Mouse (Mus musculus): ENCODE results near the gene Cep295nl.
A peak's percentile ranks its signal among the peaks of the same experiment; 100 is the strongest.

Cep295nl gene

DNA sequence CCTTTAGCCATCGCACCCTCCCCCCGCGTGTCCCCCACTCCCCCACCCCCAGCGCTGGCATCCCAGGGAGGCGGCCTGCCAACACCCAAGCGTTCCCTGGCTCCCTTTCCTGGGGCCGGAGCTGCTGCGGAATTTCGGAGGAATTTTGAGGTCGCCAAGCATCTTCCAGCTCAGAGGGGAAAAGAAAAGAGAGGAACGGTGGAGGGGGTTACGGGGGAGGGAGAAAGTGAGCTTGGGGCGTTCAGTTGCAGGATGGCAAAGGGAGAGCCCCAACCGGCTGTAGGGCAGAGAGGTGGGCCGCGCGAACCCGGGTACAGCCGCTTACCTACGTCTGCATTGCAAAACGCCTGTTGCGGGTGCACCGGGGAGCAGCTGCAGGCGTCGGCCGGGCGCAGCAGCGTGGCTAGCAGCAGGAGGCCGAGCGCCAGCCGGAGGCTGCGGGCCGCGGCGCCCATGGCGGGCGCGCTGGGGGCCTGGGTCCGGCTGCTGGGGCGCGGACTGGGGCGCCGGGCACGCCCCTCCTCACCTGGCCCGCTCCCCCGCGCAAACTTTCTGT lies 12.4 kb upstream of the Cep295nl start:
- peak; percentile 27 to 38 for DNase-seq

GRCm38 (mm10) chr11:118349494-118349893 lies 7.2 kb upstream of the Cep295nl start:
- no peak for DNase-seq

DNA sequence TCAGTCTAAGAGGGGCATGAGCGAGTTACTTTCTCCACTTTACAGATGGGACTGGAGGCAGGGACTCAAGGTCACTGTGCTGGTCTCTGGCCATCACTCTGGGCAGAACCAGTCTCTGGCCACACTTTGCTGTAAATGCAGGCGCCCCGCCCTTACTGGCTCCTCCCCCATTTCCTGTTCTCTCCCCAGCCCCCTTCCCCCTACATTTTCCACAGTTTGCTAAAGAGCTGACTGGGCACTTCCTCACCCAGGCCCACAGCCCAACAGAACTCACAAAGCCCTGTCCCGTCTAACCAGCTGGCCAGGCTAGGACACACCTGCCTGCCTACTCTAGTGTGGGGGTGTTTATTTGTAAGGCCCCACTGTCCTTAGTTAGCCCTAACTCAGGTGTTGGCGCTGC lies 6.6 kb upstream of the Cep295nl start:
- DNase-seq = no peak

GRCm38 (mm10) chr11:118348419-118348818 lies 6.1 kb upstream of the Cep295nl start:
- DNase-seq = no peak

DNA sequence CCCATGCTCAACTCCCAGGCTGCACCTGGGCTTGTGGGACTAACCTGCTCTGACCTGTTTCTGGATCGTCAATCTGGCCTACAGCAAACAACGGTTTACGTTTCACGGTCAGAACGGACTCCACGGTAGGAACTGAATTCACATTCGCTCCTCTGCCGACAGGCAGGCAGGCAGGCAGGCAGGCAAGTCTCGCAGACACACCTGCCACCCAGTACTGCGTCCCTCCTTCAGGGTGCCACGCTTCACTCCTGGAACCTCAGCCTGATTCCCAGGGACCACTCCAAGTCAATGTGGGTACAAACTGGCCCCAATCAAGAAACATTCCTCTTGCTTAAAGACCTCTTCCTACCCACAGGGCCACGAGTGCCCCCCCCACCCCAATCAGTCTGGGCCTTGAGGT lies 5.6 kb upstream of the Cep295nl start:
- DNase-seq = no peak

DNA sequence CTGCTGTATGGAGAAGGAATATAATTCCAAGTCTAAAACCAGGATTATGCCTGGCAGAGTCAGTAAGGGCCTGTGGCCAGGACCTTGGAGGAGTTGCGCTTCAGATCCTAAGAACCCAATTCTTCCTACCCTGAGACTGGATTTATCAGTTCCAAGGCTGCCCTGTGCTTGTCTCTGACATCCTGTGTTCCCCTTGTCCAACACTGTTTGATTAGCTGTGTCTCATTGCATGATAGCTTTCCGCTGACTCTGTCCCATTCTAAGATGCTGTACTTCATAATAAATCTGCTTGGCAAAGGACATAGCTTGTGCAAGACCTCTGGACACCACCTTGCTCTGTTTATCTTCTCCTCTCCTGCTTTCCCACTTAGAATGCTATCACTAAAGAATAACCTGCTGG lies 5.1 kb upstream of the Cep295nl start:
- no peak for DNase-seq

DNA sequence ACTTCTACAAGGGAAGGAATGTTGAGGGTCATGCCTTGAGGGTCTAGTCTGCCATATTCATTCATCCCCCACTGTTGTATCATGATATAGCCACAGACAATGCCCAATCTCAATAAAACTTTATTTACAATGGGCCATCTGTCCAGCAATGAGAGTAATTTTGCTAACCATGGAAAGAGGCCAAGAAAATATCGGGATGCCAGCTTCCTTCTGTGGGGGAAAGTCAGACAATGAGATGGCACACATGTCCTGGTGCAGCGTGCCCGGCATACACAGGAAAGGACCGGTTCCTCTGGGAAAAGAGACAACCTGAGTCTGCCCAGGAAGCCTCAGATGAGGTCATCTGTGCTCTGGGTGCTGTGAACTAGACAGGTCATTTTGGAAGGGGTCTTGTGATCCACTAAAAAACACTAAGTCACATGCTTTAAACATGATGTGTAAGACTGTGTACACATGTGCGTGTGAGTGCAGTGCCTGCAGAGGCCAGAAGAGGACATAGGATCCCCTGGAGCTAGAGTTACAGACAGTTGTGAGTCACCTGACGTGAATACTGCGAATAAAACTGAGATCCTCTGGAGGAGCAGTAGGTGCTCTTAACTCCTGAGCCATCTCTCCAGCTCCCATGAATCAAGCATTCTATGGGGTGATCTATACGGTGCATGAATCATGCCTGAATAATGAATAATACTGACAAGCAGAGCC lies 4.2 kb upstream of the Cep295nl start:
- no peak for DNase-seq

- peak in 1 of 2 experiments; percentile 15 for DNase-seq
Observed at GRCm38 (mm10) chr11:118345693-118346092, 3.4 kb upstream of the Cep295nl start.

- no peak for DNase-seq
Observed at GRCm38 (mm10) chr11:118343629-118344028, 1.3 kb upstream of the Cep295nl start.

- no peak for DNase-seq
Observed at GRCm38 (mm10) chr11:118337491-118338168, 4.7 kb downstream of the Cep295nl start.

- DNase-seq = no peak
Observed at GRCm38 (mm10) chr11:118333431-118333830, 8.9 kb downstream of the Cep295nl start.

- DNase-seq = no peak
Observed at GRCm38 (mm10) chr11:118332376-118332775, 9.9 kb downstream of the Cep295nl start.

GRCm38 (mm10) chr11:118330777-118331176 lies 11.5 kb downstream of the Cep295nl start:
- DNase-seq = no peak

DNA sequence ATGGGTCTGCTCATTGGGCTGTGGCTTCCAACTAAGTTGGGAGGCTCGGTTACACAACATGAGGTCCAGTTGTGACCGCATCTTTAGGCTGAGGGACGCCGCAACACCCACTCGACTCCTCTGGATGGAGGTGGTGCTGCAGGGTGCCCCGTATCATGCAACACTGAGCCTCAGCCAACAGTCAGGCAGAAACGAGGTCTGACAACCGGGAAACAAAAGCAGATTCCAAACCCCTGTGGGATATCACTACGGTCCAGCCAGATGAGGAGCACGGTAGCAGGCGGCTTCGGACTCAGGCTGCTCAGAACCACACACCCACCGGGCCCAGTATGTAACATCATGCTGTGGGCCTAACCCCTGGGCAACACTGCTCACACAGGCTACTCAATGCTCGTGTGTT lies 11.9 kb downstream of the Cep295nl start:
- DNase-seq = no peak

DNA sequence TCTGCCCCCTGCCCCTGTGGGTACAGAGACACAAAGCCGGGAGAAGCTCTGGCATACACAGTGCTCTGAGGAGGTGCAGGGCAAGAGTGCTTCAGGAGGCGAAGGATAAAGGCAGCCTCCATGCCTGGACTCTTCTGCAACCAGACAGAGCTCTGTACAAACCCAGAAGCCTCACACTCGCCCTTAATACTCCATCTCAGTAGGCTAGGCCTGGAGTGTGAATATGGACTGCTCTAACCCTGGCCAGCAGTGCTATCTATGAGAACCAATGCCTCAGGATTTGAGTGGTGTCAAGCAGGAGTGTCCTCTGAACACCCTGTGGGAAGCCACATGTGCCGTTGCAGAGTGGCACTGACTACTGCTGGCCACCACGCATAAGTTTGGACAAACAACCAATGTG lies 13.4 kb downstream of the Cep295nl start:
- no peak for DNase-seq

- no peak for DNase-seq
Observed at GRCm38 (mm10) chr11:118328511-118328910, 13.8 kb downstream of the Cep295nl start.

DNA sequence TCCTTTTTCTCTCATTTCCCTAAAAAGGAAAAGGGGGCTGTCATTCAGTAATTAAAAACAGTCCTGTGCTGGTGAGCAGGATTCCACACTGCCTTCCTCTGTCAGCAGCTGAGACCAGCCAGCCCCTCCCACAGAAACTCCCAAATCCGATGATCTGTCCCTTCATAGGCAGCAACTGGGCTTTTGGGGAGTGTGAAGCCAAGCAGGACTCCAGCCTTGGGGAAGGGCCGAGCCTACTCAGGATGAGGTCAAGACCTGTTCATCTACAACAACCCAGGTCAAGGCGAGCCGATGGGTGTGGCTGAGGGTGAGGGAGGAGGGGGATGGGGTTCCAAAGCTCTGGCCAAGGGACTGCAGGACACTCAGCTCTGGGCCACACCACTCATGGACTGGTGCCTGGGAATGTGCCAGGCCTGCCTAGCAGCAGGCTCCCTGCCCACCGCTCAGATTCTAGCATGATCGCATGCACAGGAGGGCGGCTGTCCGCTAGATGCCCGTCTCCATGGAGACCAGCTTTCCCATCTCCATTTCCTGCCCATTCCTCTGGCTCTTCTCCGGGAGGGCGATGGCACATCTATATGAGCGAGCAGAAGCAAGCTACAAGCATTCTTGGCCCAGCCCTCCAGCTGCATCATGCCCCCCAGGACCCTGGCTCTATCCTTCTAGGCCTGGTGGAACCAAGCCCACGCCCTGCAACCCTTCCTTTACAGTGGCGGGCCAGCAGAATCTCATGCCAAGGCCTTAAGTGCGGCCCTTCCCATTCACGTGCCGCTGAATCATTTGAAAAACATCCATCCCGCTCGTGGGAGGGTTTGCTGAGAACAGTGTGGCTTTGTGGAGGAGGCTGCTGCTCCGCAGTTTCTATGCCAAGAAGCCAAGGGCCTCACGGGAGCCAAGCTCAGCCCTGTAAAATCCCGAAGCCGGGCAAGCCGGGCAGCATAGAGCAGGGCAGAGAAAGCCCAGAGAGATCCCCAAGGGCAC lies 15.0 kb downstream of the Cep295nl start:
- DNase-seq = peak; percentile 50 to 52

DNA sequence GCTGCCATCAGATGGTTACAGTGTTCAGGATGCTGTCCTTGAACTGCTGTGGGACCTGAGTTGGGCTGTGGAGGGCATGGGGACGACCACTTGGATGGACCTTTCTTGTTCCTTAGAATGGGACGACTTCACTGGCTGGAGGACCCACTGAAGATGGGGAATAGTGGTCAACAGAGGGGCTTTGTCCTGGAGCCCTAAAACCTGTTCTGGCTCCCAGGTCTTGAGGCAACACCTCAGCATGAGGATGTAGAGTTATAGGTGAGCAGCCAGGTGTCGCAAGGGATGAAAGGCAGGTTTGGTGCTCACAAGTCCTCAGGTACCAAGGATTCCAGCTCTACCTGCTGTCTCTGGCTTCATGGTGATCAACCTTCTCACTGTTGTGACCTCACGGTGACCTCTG lies 15.8 kb downstream of the Cep295nl start:
- no peak for DNase-seq

DNA sequence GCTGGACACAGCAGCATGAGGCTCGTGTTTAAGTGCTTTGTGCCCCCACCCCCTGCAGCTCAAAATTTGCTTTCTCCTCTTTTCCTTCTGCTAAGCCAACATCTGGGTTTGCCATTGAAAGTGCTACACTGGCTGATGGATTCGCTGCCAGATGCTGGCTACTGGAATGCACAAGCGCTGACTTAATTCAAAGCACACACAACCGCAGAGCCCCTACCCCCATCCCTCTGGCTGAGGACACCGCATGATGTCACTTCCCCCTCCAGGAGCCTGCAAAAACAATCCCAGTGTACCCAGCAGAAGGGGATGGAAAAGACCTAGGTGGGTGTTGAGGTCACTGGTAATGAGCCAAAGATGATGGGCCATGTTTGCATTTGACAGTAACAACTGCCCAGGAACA lies 17.8 kb downstream of the Cep295nl start:
- no peak for DNase-seq

- no peak for DNase-seq
Observed at GRCm38 (mm10) chr11:118323974-118324373, 18.3 kb downstream of the Cep295nl start.

GRCm38 (mm10) chr11:118322647-118323046 lies 19.7 kb downstream of the Cep295nl start:
- no peak for DNase-seq

DNA sequence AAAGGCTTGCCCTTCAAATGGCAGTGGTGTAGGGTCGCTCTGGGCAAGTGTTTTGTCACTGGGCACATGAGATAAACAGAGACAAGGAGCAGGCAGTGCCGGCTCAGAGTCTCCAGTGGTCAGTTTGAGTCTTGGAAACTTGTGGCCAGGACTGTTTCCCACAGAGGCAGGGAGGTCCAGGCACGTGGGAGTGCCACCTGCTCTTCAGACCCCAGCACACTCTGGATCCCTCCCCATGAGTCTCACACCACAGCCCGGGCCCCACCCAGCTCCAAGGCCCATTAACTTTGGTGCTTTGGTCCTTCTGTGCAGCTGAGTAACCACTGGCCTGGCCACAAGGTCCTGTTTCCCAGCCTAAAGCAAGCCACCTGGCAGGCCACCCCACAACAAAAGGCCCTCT lies 20.3 kb downstream of the Cep295nl start:
- no peak for DNase-seq

DNA sequence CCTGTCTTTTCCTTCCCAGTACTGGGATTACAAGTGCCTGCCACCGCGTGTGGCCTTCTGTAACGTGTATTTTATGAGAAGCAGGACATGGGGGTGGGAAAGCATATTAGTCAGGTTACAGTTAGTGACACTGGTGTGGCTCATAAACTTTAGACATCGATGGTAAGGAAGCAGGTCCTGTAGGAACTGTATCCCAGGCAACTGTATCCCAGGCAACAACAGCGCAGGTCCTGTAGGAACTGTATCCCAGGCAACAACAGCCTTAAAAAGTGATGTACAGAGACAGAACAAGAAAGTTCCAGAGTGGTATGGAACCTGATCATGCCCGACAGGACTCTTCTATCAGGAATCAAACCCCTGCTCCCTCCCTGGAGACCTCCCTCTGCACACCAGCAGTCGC lies 20.8 kb downstream of the Cep295nl start:
- DNase-seq = no peak
